Mouse (Mus musculus): Measurements from ENCODE around the gene B130006D01Rik. TPM values are rescaled to one million over a fixed set of nuclear protein-coding genes. Genes with fewer than 3 reads are reported as not detected.
A peak's percentile ranks its signal among the peaks of the same experiment; 100 is the strongest.
"Not testable (repeated sequence)": the region's sequence is repeated elsewhere in the genome, so short reads cannot be mapped to it uniquely, and the experiment has no call there.

Gene B130006D01Rik
- total RNA-seq, 1 experiment from 2014 or later, result 2.5 TPM

DNA sequence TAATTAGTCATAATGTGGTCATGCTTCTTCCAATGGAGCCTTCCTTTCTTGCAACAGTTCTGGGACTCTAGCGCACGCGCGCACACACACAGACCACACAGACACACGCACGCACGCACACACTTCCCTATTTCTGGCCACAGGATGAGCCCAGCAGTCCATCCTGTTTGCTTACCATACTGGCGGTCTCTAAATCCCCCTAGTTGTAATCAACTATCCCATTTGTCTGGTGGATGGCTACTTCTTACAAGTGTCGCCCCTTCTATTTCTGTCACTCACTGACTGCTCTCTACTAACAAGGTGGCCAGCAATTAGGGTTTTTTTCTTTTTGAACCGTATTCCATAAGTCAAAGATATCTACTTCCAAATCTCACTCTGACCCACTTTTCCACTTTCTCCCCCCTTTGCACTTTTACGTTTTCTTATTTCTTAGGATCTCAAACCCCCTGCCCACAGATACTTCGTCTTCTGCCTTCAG is 11.3 kb upstream of the B130006D01Rik start:
- peak; percentile 75 for ATAC-seq (replicated peaks; ENCODE audit: insufficient number of reproducible peaks, low FRiP score, low TSS enrichment, poor library complexity, severe bottlenecking)

DNA sequence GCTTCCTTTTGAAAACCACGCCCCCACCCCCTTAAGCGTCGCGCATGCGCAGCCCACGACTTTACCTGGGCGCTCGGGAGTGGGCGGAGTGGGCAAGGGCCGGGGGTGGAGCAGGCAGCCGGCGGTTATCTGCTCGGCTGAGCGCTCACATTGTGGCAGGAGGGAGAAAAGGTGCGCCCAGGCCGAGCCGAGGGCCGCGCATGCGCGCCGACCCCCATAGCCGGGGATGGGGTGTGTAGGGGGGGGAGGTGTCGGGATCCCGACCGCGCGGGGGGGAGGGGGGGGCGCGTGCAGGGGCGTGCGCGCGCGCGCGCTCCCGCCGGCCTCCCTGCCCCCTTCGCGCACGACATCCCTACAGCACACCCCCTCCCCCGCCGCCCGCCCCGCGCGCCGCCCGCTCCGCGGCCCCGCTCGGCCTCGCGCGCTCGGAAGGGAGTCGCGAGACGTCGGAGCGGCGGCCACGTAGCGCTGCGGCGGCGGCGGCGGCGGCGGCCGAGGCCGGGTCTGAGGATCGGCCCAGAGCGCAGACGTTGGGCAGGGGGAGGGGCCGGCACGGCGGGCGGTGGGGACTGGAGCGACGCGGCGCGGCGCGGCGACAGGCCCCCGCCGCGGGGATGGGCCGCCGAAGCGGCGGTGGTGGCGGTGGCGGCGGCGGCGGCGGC is 10.7 kb upstream of the B130006D01Rik start, which contains the start of gene Zfp652:
Zfp652 (plus strand) TSS at position 111 of the 662 bp plus-strand sequence.
- peak; percentile 73 for ATAC-seq (replicated peaks; ENCODE audit: insufficient number of reproducible peaks, low FRiP score, low TSS enrichment, poor library complexity, severe bottlenecking)

DNA sequence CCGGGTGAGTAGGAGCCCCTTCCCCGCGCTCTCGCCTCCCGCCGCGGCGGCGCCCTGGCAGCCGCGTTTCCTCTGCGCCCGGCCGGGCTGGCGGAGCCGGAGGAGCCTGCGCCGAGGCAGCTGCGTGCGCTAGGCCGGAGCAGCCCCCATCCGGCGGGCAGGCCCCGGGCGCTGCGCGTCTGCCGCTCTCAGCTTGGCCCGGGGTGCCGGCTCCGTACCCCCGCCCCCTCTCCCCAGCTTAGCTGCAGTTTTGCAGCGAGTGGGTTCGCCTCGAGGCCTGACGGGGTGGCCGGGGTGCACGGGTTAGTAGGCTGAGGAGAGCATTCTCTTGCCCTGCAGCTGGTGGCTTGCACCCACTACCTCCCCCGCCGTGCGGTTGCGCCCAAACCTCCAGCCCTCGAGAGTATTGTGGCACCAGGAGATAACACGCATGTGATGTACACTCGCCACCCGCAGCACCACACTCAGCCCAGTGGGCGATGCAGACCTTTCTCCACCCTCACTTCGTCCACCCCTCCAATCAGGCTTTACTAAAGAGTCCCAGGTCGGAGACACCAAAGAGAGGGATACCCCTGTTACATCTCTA is 10.1 kb upstream of the B130006D01Rik start:
- ATAC-seq (replicated peaks; ENCODE audit: insufficient number of reproducible peaks, low FRiP score, low TSS enrichment, poor library complexity, severe bottlenecking), result 0 out of 2 replicates have a peak, but pooled peaks have one; percentile 25

DNA sequence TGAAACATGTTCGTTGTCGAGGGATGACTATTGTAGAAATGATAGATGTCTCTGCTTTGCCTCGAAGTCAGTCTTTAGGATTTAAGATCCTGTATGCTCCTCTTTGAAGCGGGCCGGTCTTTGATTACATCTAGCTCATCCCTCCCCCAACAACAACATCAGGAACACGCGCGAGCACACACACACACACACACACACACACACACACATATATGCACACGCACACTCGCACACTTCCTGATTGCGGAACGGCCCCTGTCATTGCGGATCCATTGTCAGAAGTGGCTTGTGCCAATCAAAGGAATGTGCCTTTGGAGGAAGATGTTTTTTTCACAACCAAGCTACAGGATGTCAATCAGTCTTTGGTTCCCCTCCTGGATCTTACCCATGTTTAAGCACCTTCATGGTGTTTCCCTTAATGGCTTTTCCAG is 9.6 kb upstream of the B130006D01Rik start:
- ATAC-seq (replicated peaks; ENCODE audit: insufficient number of reproducible peaks, low FRiP score, low TSS enrichment, poor library complexity, severe bottlenecking), result peak; percentile 63

DNA sequence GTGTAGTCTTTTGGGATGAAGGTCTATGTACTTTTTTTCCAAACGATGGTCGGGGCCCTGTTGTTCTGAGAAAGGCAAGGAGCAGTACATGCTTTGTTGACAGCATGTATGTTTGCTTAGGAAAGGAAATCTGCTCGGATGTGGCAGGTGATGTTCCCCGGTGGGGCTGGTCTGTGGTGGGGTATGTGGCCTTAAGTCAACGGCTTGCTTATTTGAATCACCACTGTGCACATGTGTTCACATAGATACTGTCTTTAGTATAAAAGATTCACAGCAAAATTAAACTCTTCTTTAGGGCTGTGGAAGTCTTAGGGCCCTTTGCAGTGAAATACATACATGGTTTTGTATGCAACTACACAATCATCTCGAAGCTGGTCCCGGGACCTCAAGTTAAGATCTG is 9.0 kb upstream of the B130006D01Rik start:
- ATAC-seq (replicated peaks; ENCODE audit: insufficient number of reproducible peaks, low FRiP score, low TSS enrichment, poor library complexity, severe bottlenecking), result no peak

DNA sequence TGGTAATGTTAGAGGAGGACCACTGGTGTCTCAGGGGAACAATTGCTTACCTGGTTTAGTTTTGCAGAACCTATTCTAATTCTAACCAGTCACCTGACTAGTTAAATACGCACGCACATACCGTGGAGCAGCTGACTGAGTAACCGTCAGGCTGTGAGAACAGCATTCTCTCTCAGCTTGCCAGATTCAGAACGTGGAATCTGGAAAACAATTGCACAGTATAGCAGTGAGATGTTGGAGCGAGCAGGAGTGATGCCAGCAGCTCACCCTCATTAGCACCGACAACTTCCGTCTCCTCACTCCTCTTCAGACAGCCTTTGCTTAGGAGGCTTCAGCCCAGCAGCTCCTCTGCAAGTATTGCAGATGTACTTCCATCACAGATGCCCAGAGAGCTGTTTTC is 7.3 kb upstream of the B130006D01Rik start:
- ATAC-seq (replicated peaks; ENCODE audit: insufficient number of reproducible peaks, low FRiP score, low TSS enrichment, poor library complexity, severe bottlenecking), result no peak

DNA sequence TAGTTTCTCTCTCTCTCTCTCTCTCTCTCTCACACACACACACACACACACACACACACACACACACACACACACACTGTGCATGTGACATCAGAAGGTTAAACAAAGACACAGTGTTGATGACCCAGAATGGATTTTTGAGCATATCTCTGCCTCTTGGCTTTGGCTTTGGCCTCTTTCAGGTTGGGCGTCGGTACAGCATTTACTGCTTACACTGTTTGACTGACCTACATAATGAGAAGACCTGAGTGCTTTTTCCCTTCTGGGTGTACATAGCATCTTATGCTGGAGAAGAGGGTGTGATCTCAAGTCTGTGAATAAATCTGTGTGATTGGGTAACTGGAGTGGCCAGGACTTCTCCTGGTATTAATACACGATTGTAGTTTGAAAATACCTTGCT is 4.0 kb upstream of the B130006D01Rik start:
- ATAC-seq (replicated peaks; ENCODE audit: insufficient number of reproducible peaks, low FRiP score, low TSS enrichment, poor library complexity, severe bottlenecking), result no peak

DNA sequence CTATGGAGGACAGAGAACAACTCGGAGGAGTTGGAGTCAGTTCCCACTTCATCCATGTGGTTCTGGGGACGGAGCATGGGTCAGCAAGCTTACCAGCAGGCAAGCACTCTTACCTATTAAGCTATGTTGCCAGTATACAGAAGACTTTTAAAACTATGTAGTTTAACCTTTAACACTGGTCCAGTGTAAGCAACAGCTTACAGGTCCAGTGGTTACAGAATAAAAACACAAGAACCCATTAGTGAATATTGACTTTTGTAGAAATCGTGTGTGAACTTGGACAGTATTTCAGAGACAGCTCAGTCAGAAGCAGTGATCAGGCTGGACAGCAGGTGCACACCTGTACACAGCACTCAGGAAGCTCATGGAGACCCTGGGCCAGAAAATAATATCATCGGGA is 1.1 kb downstream of the B130006D01Rik start:
- ATAC-seq (replicated peaks; ENCODE audit: insufficient number of reproducible peaks, low FRiP score, low TSS enrichment, poor library complexity, severe bottlenecking), result no peak

DNA sequence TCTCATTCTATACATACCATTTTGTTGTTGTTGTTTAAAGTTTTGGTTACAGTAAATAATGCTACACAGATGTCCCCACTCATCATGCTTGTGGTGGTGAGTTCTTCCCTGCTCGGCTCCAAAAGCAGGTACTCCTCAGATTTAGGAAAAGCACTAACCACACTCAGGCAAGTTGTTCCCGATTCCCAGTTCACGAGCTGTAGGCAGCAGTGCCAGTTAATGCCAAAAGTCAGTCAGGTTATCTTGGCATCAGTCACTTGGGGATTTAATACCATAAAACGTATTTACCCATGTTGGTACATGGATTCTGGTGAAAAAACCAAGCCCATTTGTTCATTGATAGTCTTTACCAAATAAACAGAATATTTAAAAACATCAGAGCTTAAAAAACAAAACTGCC is 2.8 kb downstream of the B130006D01Rik start:
- ATAC-seq (replicated peaks; ENCODE audit: insufficient number of reproducible peaks, low FRiP score, low TSS enrichment, poor library complexity, severe bottlenecking), result no peak

DNA sequence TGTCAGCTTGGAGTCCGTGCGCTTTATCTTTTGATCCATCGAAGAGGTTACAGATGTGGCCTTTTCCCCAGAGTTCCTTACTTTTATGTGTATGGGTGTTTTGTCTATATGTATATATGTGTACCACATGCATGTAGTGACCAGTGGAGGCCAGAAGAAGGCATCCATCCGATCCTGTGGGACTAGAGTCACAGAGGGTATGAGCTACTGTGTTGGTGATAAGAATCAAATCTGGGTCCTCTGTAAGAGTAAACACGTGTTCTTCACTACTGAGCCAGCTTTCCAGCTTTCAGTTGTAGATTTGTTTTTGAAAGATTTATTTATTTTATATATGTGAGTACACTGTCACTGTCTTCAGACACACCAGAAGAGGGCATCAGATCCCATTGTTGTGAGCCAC is 4.6 kb downstream of the B130006D01Rik start:
- no peak for ATAC-seq (replicated peaks; ENCODE audit: insufficient number of reproducible peaks, low FRiP score, low TSS enrichment, poor library complexity, severe bottlenecking)

DNA sequence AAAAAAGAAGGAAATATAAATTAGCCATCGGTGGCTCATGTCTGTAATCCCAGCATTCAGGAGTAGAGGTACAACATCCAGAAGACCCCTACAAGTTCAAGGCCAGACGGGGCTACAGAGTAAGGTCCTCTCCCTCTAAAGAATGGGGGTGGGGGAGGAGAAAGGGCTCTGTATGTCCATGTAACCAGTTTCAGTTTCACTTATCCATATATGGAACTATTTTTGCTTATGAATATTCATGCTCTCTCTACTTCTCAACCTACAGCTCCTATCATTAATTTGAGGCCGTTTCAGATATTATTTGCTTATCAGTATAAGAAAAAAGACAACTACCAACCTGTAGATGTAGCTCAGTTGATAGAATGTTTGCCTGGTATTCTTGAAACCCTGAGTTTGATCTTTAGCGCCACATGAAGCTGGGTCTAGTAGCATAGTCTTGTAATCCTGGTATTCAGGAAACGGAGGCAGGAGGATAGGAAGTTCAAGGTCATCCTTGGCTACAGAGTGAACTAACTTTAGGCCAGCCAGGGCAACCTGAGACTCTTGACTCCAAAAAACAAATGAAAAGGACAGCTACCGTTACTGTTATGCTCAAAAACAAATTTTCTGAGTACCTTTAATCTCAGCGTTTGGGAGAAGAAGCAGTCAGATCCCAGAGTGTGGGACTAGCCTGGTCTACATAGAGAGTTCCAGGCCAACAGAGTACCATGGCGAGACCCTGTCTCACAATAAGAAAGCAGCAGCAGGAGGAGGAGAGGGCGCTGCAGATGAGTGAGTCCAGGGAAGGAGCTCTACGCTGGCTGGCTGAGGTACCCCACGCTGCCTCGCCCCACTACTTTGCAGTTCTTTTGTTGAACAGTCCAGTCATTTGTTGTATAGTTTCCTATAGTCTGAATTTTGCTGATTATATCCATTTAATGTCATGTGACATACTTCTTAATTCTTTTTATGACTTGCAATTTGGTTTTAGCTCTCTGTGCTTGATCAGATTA is 5.8 kb downstream of the B130006D01Rik start:
- ATAC-seq (replicated peaks; ENCODE audit: insufficient number of reproducible peaks, low FRiP score, low TSS enrichment, poor library complexity, severe bottlenecking), result 0 out of 2 replicates have a peak, but pooled peaks have one; percentile 50

DNA sequence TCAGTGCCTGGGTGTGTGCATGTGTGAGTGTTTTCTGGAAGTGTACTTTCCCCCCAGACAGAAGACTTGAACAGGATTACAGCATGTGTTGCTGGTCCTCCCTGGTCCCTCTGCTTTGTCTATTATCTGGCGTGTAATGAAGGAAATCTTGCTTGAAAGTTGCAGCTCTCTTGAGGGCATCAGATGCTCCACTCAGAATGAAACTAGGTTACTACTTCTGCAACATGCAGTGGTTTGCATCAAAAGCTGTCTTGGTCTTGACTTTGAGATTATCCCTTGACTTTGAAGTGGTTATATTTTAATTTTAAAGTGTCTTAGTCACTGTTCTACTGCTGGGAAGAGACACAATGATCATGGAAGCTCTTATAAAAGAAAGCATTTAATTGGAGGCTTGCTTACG is 11.1 kb downstream of the B130006D01Rik start:
- ATAC-seq (replicated peaks; ENCODE audit: insufficient number of reproducible peaks, low FRiP score, low TSS enrichment, poor library complexity, severe bottlenecking), result no peak

DNA sequence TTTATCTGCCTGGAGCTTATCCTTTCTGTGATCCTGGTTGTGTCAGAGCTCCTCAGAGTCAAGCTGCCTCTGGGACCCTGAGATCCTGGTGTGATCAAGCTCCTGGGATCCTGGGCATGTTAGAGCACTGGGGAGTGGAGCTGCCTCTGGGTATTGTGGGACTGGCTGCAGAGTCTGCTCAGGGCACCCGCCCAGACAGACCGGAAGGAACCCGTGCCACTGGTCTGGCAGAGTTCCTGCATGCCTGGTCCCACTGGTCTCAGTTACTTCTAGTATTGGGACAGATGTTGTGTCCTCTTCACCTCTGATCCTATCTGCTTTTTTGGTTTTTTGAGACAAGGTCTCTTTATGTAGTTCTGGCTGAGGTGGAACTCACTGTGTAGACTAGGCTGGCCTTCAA is 14.4 kb downstream of the B130006D01Rik start:
- ATAC-seq (replicated peaks; ENCODE audit: insufficient number of reproducible peaks, low FRiP score, low TSS enrichment, poor library complexity, severe bottlenecking), result no peak

DNA sequence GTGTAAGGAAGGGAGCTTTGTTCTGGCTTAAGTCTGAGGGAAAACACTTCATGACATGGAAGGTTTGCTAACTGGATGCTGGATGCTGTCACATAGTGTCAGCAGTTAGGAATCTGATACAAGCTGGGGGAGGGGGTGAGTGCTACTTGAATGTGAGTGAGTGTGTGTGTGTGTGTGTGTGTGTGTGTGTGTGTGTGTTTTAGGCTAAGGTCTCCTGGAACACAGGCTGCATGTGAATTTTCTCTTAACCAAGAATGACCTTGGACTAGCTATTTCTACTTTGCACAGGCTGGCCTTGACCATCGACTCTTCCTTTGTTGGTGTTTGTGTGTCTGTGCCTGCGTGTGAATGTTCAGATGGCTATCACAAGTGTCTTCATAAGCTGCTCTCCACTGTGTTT is 21.1 kb downstream of the B130006D01Rik start:
- ATAC-seq (replicated peaks; ENCODE audit: insufficient number of reproducible peaks, low FRiP score, low TSS enrichment, poor library complexity, severe bottlenecking), result no peak

DNA sequence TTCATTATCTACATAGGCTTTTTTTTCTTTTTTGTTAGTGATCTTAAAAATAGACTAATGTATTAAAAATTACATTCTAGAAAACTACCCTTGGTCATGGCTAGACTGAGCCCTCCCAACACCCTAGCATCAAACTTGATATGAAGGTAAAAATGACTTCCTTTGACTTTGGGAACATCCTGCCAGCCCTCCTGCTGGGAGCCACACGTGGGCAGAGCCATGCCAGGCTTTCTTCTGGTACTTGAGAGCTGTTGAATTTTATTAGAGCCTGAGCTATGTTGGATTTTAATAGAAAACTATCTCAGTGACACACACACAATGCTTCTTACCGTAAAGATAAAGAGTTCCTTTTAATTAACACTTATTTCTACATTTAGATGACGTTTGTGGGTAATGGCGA is 23.4 kb downstream of the B130006D01Rik start:
- ATAC-seq (replicated peaks; ENCODE audit: insufficient number of reproducible peaks, low FRiP score, low TSS enrichment, poor library complexity, severe bottlenecking), result no peak

DNA sequence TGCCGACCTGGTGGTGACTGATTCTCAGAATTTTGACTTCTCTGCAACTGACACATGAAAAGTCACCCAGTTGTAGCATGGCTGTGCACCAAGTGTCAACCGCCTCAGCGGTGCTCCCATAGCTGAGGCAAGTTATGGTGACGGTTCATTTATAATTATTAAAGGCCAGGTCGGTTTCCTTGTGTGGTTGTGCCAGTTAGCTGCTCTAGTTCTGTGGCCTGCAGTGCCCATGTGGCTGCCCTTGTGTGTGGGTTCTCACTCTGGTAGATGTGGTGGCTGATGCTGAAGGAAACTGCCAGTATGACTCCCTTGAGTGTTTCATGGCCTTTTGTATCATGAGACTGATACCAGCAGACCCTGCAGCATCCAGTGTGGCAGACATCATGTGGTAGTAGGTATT is 24.9 kb downstream of the B130006D01Rik start:
- ATAC-seq (replicated peaks; ENCODE audit: insufficient number of reproducible peaks, low FRiP score, low TSS enrichment, poor library complexity, severe bottlenecking), result no peak

DNA sequence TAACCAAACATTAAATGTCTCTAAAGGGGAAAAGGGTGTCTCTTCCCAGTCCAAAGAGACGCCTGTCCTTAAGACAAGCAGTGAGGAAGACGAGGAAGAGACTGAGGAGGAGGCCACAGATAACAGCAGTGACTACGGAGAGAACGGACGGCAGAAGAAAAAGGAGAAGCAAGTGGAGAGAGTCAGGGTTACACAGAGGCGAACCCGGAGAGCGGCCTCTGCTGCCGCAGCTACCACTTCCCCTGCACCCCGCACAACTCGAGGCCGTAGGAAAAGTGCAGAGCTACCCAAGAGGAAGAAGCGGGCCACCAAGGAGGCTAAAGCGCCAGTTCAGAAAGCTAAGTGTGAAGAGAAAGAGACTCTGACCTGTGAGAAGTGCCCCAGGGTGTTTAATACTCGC is 26.2 kb downstream of the B130006D01Rik start:
- peak; percentile 64 for ATAC-seq (replicated peaks; ENCODE audit: insufficient number of reproducible peaks, low FRiP score, low TSS enrichment, poor library complexity, severe bottlenecking)

DNA sequence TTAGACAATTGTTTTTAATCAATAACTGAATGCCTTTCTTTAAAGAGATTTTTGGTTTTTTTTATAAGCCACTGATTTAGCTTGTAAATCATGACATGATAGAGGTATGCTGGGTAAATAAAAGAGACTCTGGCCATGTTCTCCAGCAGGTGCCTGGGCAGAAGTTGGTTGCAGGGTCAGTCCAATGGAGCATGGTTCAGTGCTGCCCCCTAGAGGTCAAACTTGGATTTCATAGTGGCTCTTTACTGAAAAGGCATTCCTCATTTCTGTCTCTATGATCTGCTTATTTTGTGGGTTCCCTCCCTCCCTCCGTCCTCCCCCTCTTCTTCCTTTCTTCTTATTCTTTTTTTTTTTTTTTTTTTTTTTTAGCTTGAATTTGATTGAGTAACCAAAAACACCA is 27.6 kb downstream of the B130006D01Rik start:
- peak; percentile 86 for ATAC-seq (replicated peaks; ENCODE audit: insufficient number of reproducible peaks, low FRiP score, low TSS enrichment, poor library complexity, severe bottlenecking)

DNA sequence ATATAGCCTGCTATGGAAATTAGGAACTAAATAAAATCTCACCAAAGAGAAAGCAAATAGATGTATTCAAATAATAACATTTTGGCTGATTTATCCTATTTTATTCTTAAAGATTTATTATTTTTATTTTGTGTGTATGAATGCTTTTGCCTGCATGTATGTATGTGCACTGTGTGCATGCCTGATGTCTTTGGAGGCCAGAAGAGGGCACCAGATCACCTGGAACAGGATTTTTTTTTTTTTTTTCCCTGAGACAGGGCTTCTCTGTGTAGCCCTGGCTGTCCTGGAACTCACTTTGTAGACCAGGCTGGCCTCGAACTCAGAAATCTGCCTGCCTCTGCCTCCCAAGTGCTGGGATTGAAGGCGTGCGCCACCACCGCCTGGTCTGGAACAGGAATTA is 31.8 kb downstream of the B130006D01Rik start:
- not testable (repeated sequence) for ATAC-seq (replicated peaks; ENCODE audit: insufficient number of reproducible peaks, low FRiP score, low TSS enrichment, poor library complexity, severe bottlenecking)

All from monocyte, adult 5-6 weeks (primary cell).